Mouse (Mus musculus): ENCODE data around the gene Slc1a2. TPM values are rescaled to one million over a fixed set of nuclear protein-coding genes. Genes with fewer than 3 reads are reported as not detected.

Gene Slc1a2
- 501 TPM for polyA plus RNA-seq (2015; fragmentation: Illumina TruSeq; extraction: RNeasy Lipid Tissue Mini Kit (QIAGEN cat#74804); ENCODE audit: low read depth, low replicate concordance)

DNA sequence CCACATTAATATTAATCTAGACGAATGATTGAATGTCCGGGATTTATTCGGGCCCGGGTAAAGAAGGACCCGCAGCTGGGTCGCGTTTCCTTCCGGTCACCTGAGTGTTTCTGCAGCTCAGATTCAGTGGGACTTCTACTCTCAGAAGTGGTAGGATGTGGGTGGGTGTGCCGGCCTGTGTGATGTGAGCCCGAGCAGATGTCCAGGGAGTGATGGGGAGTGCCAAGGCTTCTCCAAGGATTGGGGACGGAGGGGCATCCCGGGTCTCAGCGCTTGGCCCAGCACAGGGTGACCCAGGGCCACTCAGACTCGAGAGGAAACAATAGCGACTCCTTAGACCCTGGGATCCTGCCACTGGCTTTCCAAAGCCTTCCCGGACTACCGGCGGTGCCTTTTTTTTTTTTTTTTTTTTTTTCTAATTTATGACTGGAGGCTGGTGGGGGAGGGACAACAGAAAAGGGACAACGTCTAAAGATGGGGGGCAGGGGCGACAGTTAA lies at the start of gene Slc1a2:
Gene Slc1a2, plus strand, starts transcription at position 497 of the 498 bp plus-strand sequence.

Other genes starting within 250 kb of the Slc1a2 start
- 31.4 TPM for gene Fjx1, start 206.2 kb upstream of the Slc1a2 start, polyA plus RNA-seq (2015; fragmentation: Illumina TruSeq; extraction: RNeasy Lipid Tissue Mini Kit (QIAGEN cat#74804); ENCODE audit: low read depth, low replicate concordance)
- 30.7 TPM for gene Pamr1, start 108.6 kb upstream of the Slc1a2 start, polyA plus RNA-seq (2015; fragmentation: Illumina TruSeq; extraction: RNeasy Lipid Tissue Mini Kit (QIAGEN cat#74804); ENCODE audit: low read depth, low replicate concordance)
- 2.6 TPM for gene Cd44, start 243.0 kb downstream of the Slc1a2 start, polyA plus RNA-seq (2015; fragmentation: Illumina TruSeq; extraction: RNeasy Lipid Tissue Mini Kit (QIAGEN cat#74804); ENCODE audit: low read depth, low replicate concordance)